Mouse (Mus musculus) ES-E14 (cell line): ENCODE results near the gene Osbpl8.

Source experiments
- MAFK ChIP-seq: IDR thresholded peaks from 2 replicates; pipeline ENCODE4 v1.6.1; 2014; ENCODE audit warnings: mild to moderate bottlenecking, low read depth, low read length, inconsistent platforms; ENCODE audit not compliant: insufficient read depth
- ZNF384 ChIP-seq: IDR thresholded peaks from 2 replicates; pipeline ENCODE4 v1.6.1; 2012; ENCODE audit warnings: low read depth, low read length, inconsistent platforms

- no peak for TF ChIP-seq MAFK
- TF ChIP-seq ZNF384 = no peak
Measured at GRCm38 (mm10) chr10:111318021-111318420, 153.5 kb downstream of the Osbpl8 start.
